Mouse (Mus musculus) embryonic fibroblast, embryonic 13.5 days (primary cell): ENCODE data around the gene Usp29.

Experiments used
- CTCF ChIP-seq: IDR thresholded peaks from 2 replicates; pipeline ENCODE4 v1.5.1; 2011; ENCODE audit warnings: mild to moderate bottlenecking, control low read depth, low read length, moderate library complexity, borderline replicate concordance; ENCODE audit not compliant: insufficient read depth
- POLR2A ChIP-seq: IDR thresholded peaks from 2 replicates; pipeline ENCODE4 v1.6.1; 2011; ENCODE audit warnings: low read depth, mild to moderate bottlenecking, control low read depth, low read length, moderate library complexity

DNA sequence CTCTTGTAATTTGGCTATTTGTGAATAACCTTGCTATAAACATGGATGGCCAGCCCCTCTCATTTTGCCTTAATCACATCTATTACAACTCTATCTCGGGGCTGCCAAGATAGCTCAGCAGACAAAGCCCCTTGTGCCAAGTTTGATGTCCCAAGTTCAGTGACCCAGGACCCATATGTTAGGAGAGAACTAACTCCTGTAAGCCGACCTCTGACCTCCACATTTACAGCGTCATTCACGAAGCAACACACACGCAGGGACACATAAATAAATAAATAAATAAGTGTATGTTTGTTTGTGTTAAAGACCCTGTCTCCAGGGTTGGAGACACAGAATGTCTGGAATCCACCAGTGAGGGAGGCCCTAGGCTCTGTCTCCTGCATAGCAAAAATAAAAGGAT lies 186.7 kb downstream of the Usp29 start:
- TF ChIP-seq POLR2A (no peak), CTCF (no peak)
